Comparison of ENCODE assay signal across 21 mouse cellular contexts in genomic region chr11:107083480-107083879, GRCm38 (mm10). TPM values are rescaled to one million over a fixed set of nuclear protein-coding genes. Genes with fewer than 3 reads are reported as not detected.
DNase-seq lines count a peak whose midpoint lies in the region; ATAC-seq lines count a peak whose summit lies in the region.
"Had no signal": no experiment of that assay in that cellular context is flagged by ENCODE, and none has a peak within 500 bp of the region (broad histone marks: within the 10 kb centered on the region; RNA-seq: fewer than 3 reads in every experiment).

No protein-coding gene starts in this region.

- H3K4me1 ChIP-seq in heart, embryonic 11.5 days (ENCODE audit: control insufficient read depth, insufficient read depth, low read length): peaks cover 19% of the 10 kb centered on the region
- H3K4me1 ChIP-seq in heart, embryonic 10.5 days: peaks cover 15% of the 10 kb centered on the region
- peaks cover 18% of the 10 kb centered on the region for H3K4me1 ChIP-seq in heart, embryonic 15.5 days (replicated peaks)
- H3K4me1 ChIP-seq: embryonic facial prominence, embryonic 13.5 days; embryonic facial prominence, embryonic 15.5 days; forebrain, embryonic 10.5 days had no signal

- 0 out of 2 replicates have a peak overlapping the region, but pooled peaks have one; percentile 4 for H3K27ac ChIP-seq in heart, embryonic 11.5 days (ENCODE audit: low read depth, low read length)
- H3K27ac ChIP-seq in heart, embryonic 10.5 days: no peak overlapping the region
- no peak overlapping the region for H3K27ac ChIP-seq in heart, embryonic 15.5 days
- H3K27ac ChIP-seq: embryonic facial prominence, embryonic 13.5 days; embryonic facial prominence, embryonic 15.5 days; forebrain, embryonic 10.5 days; forebrain, embryonic 12.5 days had no signal

- 61% methylated on average over 5 of the region's 5 CpGs for WGBS in heart, embryonic 11.5 days (ENCODE audit: insufficient replicate concordance)
- WGBS in heart, embryonic 10.5 days: 64% methylated on average over 5 of the region's 5 CpGs
- WGBS in heart, embryonic 15.5 days: 34% methylated on average over 5 of the region's 5 CpGs

- no peaks in the 10 kb centered on the region for H3K27me3 ChIP-seq in heart, embryonic 11.5 days (ENCODE audit: control insufficient read depth, insufficient read depth, low read length)
- H3K27me3 ChIP-seq in heart, embryonic 10.5 days (ENCODE audit: insufficient read depth, poor library complexity, severe bottlenecking): no peaks in the 10 kb centered on the region
- no peaks in the 10 kb centered on the region for H3K27me3 ChIP-seq in heart, embryonic 15.5 days
- H3K27me3 ChIP-seq: embryonic facial prominence, embryonic 13.5 days; embryonic facial prominence, embryonic 15.5 days; forebrain, embryonic 12.5 days had no signal

- no peak overlapping the region for H3K9ac ChIP-seq in heart, embryonic 11.5 days (ENCODE audit: low read depth, low read length)
- no peak overlapping the region for H3K9ac ChIP-seq in heart, embryonic 15.5 days
- H3K9ac ChIP-seq: embryonic facial prominence, embryonic 13.5 days; embryonic facial prominence, embryonic 15.5 days; forebrain, embryonic 12.5 days had no signal

- no peak overlapping the region for H3K4me3 ChIP-seq in heart, embryonic 11.5 days (ENCODE audit: low read depth, low read length)
- H3K4me3 ChIP-seq in heart, embryonic 10.5 days: no peak overlapping the region
- H3K4me3 ChIP-seq in heart, embryonic 15.5 days: no peak overlapping the region
- H3K4me3 ChIP-seq: embryonic facial prominence, embryonic 13.5 days; embryonic facial prominence, embryonic 15.5 days; erythroblast, embryonic 14.5 days; forebrain, embryonic 10.5 days; forebrain, embryonic 12.5 days had no signal

- H3K9me3 ChIP-seq in heart, embryonic 11.5 days (replicated peaks; ENCODE audit: control insufficient read depth, low read length): no peaks in the 10 kb centered on the region
- H3K9me3 ChIP-seq in heart, embryonic 10.5 days: no peaks in the 10 kb centered on the region
- H3K9me3 ChIP-seq in heart, embryonic 15.5 days (replicated peaks): no peaks in the 10 kb centered on the region
- H3K9me3 ChIP-seq: embryonic facial prominence, embryonic 13.5 days; embryonic facial prominence, embryonic 15.5 days; forebrain, embryonic 10.5 days; forebrain, embryonic 12.5 days had no signal

- no peak for ATAC-seq in heart, embryonic 11.5 days (replicated peaks; ENCODE audit: insufficient number of reproducible peaks, low FRiP score, low TSS enrichment)
- ATAC-seq in heart, embryonic 15.5 days (replicated peaks; ENCODE audit: insufficient number of reproducible peaks, insufficient read depth, low FRiP score, low read depth): 0 out of 2 replicates have a peak, but pooled peaks have one; percentile 39
- ATAC-seq: forebrain, embryonic 14.5 days; forebrain, embryonic 16.5 days had no signal

- peaks cover 13% of the 10 kb centered on the region for H3K36me3 ChIP-seq in heart, embryonic 11.5 days (ENCODE audit: control insufficient read depth, insufficient read depth, low read length)
- peaks cover 73% of the 10 kb centered on the region for H3K36me3 ChIP-seq in heart, embryonic 10.5 days
- H3K36me3 ChIP-seq in heart, embryonic 15.5 days: peaks cover 37% of the 10 kb centered on the region

- intact Hi-C loops in heart, postnatal 14 days (cut with DNase I): no loop called here

- DNase-seq in heart, embryonic 10.5 days (ENCODE audit: low spot score): no peak
- DNase-seq in heart, postnatal 14 days: no peak
- DNase-seq: adrenal gland, adult 2 months; adrenal gland, postnatal 10 days; adrenal gland, postnatal 25 days; cerebellum, adult 11 months; cerebellum, adult 18-20 months; cerebellum, adult 8-10 months; cerebellum, adult 9-11 months; cerebellum, postnatal 14 days; cerebellum, postnatal 36 days; embryo, embryonic 11 days had no signal

- H3K4me2 ChIP-seq in heart, embryonic 11.5 days: no peak overlapping the region
- H3K4me2 ChIP-seq in heart, embryonic 15.5 days: no peak overlapping the region
- H3K4me2 ChIP-seq: embryonic facial prominence, embryonic 13.5 days; embryonic facial prominence, embryonic 15.5 days; forebrain, embryonic 12.5 days had no signal

RNA-seq across cellular contexts. Expression of gene Bptf, which starts 48.4 kb away (rescaled TPM):
- 21.2 and 26.5 TPM in 2 replicates for polyA plus RNA-seq in heart, embryonic 11.5 days (2014; fragmentation: Nextera tagmentation; extraction: Ambion mirVana)
- 19.1 and 25.5 TPM in 2 replicates for polyA plus RNA-seq in heart, embryonic 10.5 days (2016; fragmentation: Nextera tagmentation; extraction: Ambion mirVana)
- 16.1 and 18.9 TPM in 2 replicates for polyA plus RNA-seq in heart, embryonic 15.5 days (2015; fragmentation: Nextera tagmentation; extraction: Ambion mirVana)
- total RNA-seq in heart, postnatal 14 days (2021): 10 to 100 TPM; 34.8 to 38.6 TPM

RNA-seq across cellular contexts. Expression of gene 1810010H24Rik, which starts 58.0 kb away (rescaled TPM):
- polyA plus RNA-seq in heart, embryonic 11.5 days (2014; fragmentation: Nextera tagmentation; extraction: Ambion mirVana): 1.7 and 2.8 TPM in 2 replicates
- 1.7 and 2.0 TPM in 2 replicates for polyA plus RNA-seq in heart, embryonic 10.5 days (2016; fragmentation: Nextera tagmentation; extraction: Ambion mirVana)
- 3.1 and 3.2 TPM in 2 replicates for polyA plus RNA-seq in heart, embryonic 15.5 days (2015; fragmentation: Nextera tagmentation; extraction: Ambion mirVana)
- 1 to 10 TPM; 1.8 to 2.7 TPM for total RNA-seq in heart, postnatal 14 days (2021)
- polyA plus RNA-seq: erythroblast, embryonic 14.5 days had no signal
